Mouse (Mus musculus) spleen, adult 18-20 months (tissue): ENCODE measurements around the gene Ripor3.

Experiments
- DNase-seq, 2 experiments: peaks; one replicate each; pipeline ENCODE4 v3.0.0; 2022; ENCODE audit warnings: mixed read lengths in 2 of 2

Ripor3 gene

GRCm38 (mm10) chr2:167951301-167952211 lies 58.9 kb downstream of the Ripor3 start:
- no peak for DNase-seq

GRCm38 (mm10) chr2:167950681-167951080 lies 59.7 kb downstream of the Ripor3 start:
- no peak for DNase-seq

GRCm38 (mm10) chr2:167949808-167950207 lies 60.6 kb downstream of the Ripor3 start:
- DNase-seq = no peak

- DNase-seq = no peak
Observed at GRCm38 (mm10) chr2:167949250-167949649, 61.2 kb downstream of the Ripor3 start.

GRCm38 (mm10) chr2:167948557-167948956 lies 61.9 kb downstream of the Ripor3 start:
- DNase-seq = no peak

GRCm38 (mm10) chr2:167948047-167948446 lies 62.4 kb downstream of the Ripor3 start:
- no peak for DNase-seq

- DNase-seq = no peak
Observed at GRCm38 (mm10) chr2:167947251-167947650, 63.2 kb downstream of the Ripor3 start.

- DNase-seq = no peak
Observed at GRCm38 (mm10) chr2:167945451-167945850, 65.0 kb downstream of the Ripor3 start.

GRCm38 (mm10) chr2:167944193-167944592 lies 66.2 kb downstream of the Ripor3 start:
- no peak for DNase-seq

GRCm38 (mm10) chr2:167942926-167943633 lies 67.3 kb downstream of the Ripor3 start:
- DNase-seq = peak; percentile 61 to 62

- no peak for DNase-seq
Observed at GRCm38 (mm10) chr2:167942199-167942925, 68.1 kb downstream of the Ripor3 start.

GRCm38 (mm10) chr2:167941745-167942176 lies 68.7 kb downstream of the Ripor3 start:
- DNase-seq = no peak

GRCm38 (mm10) chr2:167941320-167941719 lies 69.1 kb downstream of the Ripor3 start:
- DNase-seq = no peak

- no peak for DNase-seq
Observed at GRCm38 (mm10) chr2:167940636-167941035, 69.8 kb downstream of the Ripor3 start.

- DNase-seq = no peak
Observed at GRCm38 (mm10) chr2:167939632-167940399, 70.6 kb downstream of the Ripor3 start.

GRCm38 (mm10) chr2:167939204-167939603 lies 71.2 kb downstream of the Ripor3 start:
- DNase-seq = no peak

- DNase-seq = no peak
Observed at GRCm38 (mm10) chr2:167938786-167939185, 71.6 kb downstream of the Ripor3 start.

GRCm38 (mm10) chr2:167935956-167936355 lies 74.5 kb downstream of the Ripor3 start:
- no peak for DNase-seq

- no peak for DNase-seq
Observed at GRCm38 (mm10) chr2:167933397-167933796, 77.0 kb downstream of the Ripor3 start.

GRCm38 (mm10) chr2:167932727-167933231 lies 77.6 kb downstream of the Ripor3 start:
- DNase-seq = no peak

- peak; percentile 98 to 99 for DNase-seq
Observed at GRCm38 (mm10) chr2:167931985-167932726, 78.3 kb downstream of the Ripor3 start, which contains the start of gene Ptpn1. TSS of gene Ptpn1 (plus strand) at chr2:167932057.
